Mouse (Mus musculus): Measurements from ENCODE around the gene Scgb2b3. TPM values are rescaled to one million over a fixed set of nuclear protein-coding genes. Genes with fewer than 3 reads are reported as not detected.

Gene Scgb2b3
- polyA plus RNA-seq (2014; fragmentation: Nextera tagmentation; extraction: Ambion mirVana), result not detected in 2 replicates

- peaks cover 8% of the 10 kb centered on the region for H3K9me3 ChIP-seq (ENCODE audit: control insufficient read depth, low read length)
Observed at GRCm38 (mm10) chr7:31362022-31362560, at the start of gene Scgb2b3. Gene Scgb2b3 (minus strand): TSS chr7:31362072.

GRCm38 (mm10) chr7:31375292-31375691 lies 13.4 kb upstream of the Scgb2b3 start, which contains the start of gene Scgb1b3:
Gene Scgb1b3 (plus strand): TSS chr7:31375592.
- WGBS, result 75% methylated on average over 3 of the region's 3 CpGs

More at GRCm38 (mm10) chr7:31362022-31362560, at the start of gene Scgb2b3:
- H3K36me3 ChIP-seq (ENCODE audit: control insufficient read depth, insufficient read depth, low read length), result no peaks in the 10 kb centered on the region
- H3K4me1 ChIP-seq (ENCODE audit: control insufficient read depth, insufficient read depth, low read length), result no peaks in the 10 kb centered on the region
- H3K27me3 ChIP-seq (ENCODE audit: control insufficient read depth, insufficient read depth, low read length), result no peaks in the 10 kb centered on the region
- H3K4me3 ChIP-seq (ENCODE audit: low read length), result no peak within 1 kb of the TSS
- H3K27ac ChIP-seq (ENCODE audit: low read depth, low read length), result no peak within 1 kb of the TSS
- no peak within 1 kb of the TSS for H3K4me2 ChIP-seq (replicated peaks; ENCODE audit: low read depth, low read length)
- no peak for ATAC-seq (ENCODE audit: low FRiP score, low TSS enrichment)
- H3K9ac ChIP-seq (ENCODE audit: low read depth, low read length), result no peak within 1 kb of the TSS
- WGBS, result 72% methylated on average over 4 of the region's 4 CpGs

More at GRCm38 (mm10) chr7:31375292-31375691, 13.4 kb upstream of the Scgb2b3 start, which contains the start of gene Scgb1b3:
- no peak for ATAC-seq (ENCODE audit: low FRiP score, low TSS enrichment)
- H3K27me3 ChIP-seq (ENCODE audit: control insufficient read depth, insufficient read depth, low read length), result no peaks in the 10 kb centered on the region
- H3K4me2 ChIP-seq (replicated peaks; ENCODE audit: low read depth, low read length), result no peak within 1 kb of the TSS
- H3K4me3 ChIP-seq (ENCODE audit: low read length), result no peak within 1 kb of the TSS
- H3K4me1 ChIP-seq (ENCODE audit: control insufficient read depth, insufficient read depth, low read length), result no peaks in the 10 kb centered on the region
- H3K9ac ChIP-seq (ENCODE audit: low read depth, low read length), result no peak within 1 kb of the TSS
- H3K36me3 ChIP-seq (ENCODE audit: control insufficient read depth, insufficient read depth, low read length), result no peaks in the 10 kb centered on the region
- H3K27ac ChIP-seq (ENCODE audit: low read depth, low read length), result no peak within 1 kb of the TSS
- peaks cover 8% of the 10 kb centered on the region for H3K9me3 ChIP-seq (ENCODE audit: control insufficient read depth, low read length)

Other genes with a start within 250 kb of the Scgb2b3 start
- gene Hpn, start 246.8 kb downstream of the Scgb2b3 start, polyA plus RNA-seq (2014; fragmentation: Nextera tagmentation; extraction: Ambion mirVana), result 26.4 and 27.5 TPM in 2 replicates
- 1.0 and 1.6 TPM in 2 replicates for gene Scn1b, start 235.1 kb downstream of the Scgb2b3 start, polyA plus RNA-seq (2014; fragmentation: Nextera tagmentation; extraction: Ambion mirVana)
- 50.3 and 61.9 TPM in 2 replicates for gene Gramd1a, start 206.2 kb downstream of the Scgb2b3 start, polyA plus RNA-seq (2014; fragmentation: Nextera tagmentation; extraction: Ambion mirVana)
- not detected in 2 replicates for gene Scgb2b2, start 71.6 kb downstream of the Scgb2b3 start, polyA plus RNA-seq (2014; fragmentation: Nextera tagmentation; extraction: Ambion mirVana)
- gene Scgb1b2, start 70.3 kb downstream of the Scgb2b3 start, polyA plus RNA-seq (2014; fragmentation: Nextera tagmentation; extraction: Ambion mirVana), result not detected in 2 replicates
- not detected in 2 replicates for gene Scgb1b3, start 13.5 kb upstream of the Scgb2b3 start, polyA plus RNA-seq (2014; fragmentation: Nextera tagmentation; extraction: Ambion mirVana)

All from kidney, embryonic 14.5 days (tissue).